Mouse (Mus musculus) midbrain, embryonic 10.5 days (tissue): ENCODE measurements around the gene Tnfrsf13c. TPM values are rescaled to one million over a fixed set of nuclear protein-coding genes. Genes with fewer than 3 reads are reported as not detected.
"Not testable (repeated sequence)": the region's sequence is repeated elsewhere in the genome, so short reads cannot be mapped to it uniquely, and the experiment has no call there.

Source experiments
- DNase-seq: peaks from one replicate; pipeline ENCODE4 v3.0.0-alpha.2; 2017; ENCODE audit warnings: low spot score
- H3K27ac ChIP-seq: fragments of 300-500 bp; sonication (generic); replicated peaks from 2 replicates; pipeline ENCODE4 v1.5.1; 2016; ENCODE audit warnings: mild to moderate bottlenecking
- H3K27me3 ChIP-seq: fragments of 300-500 bp; sonication (generic); 2 replicates; pipeline ENCODE4 v1.6.1; 2016; ENCODE audit warnings: low read depth, mild to moderate bottlenecking; ENCODE audit not compliant: poor library complexity, severe bottlenecking
- H3K36me3 ChIP-seq: fragments of 300-500 bp; sonication (generic); 2 replicates; pipeline ENCODE4 v1.6.1; 2016; ENCODE audit warnings: mild to moderate bottlenecking, moderate library complexity
- H3K4me1 ChIP-seq: fragments of 300-500 bp; sonication (generic); 2 replicates; pipeline ENCODE4 v1.6.1; 2016
- H3K4me3 ChIP-seq: fragments of 300-500 bp; sonication (generic); 2 replicates; pipeline ENCODE4 v1.5.1; 2016; ENCODE audit warnings: mild to moderate bottlenecking, moderate library complexity
- H3K9me3 ChIP-seq: fragments of 300-500 bp; sonication (generic); replicated peaks from 2 replicates; pipeline ENCODE4 v1.6.1; 2016; ENCODE audit warnings: mild to moderate bottlenecking
- WGBS: fragments of 180-500 bp; shearing (Covaris S2); methylation state at CpG from one replicate; pipeline ENCODE4 v1.1.7; 2016; 5-methylcytosine and 5-hydroxymethylcytosine counted together
- polyA plus RNA-seq: library from polyadenylated mRNA; unstranded; fragments of >200 nt; fragmentation: Nextera tagmentation; extraction: Ambion mirVana; gene quantifications from 2 replicates; pipeline ENCODE4 v1.2.1, GENCODE M21; 2016

The Tnfrsf13c gene
- polyA plus RNA-seq, 1 experiment from 2014 or later: 0.07 TPM

DNA sequence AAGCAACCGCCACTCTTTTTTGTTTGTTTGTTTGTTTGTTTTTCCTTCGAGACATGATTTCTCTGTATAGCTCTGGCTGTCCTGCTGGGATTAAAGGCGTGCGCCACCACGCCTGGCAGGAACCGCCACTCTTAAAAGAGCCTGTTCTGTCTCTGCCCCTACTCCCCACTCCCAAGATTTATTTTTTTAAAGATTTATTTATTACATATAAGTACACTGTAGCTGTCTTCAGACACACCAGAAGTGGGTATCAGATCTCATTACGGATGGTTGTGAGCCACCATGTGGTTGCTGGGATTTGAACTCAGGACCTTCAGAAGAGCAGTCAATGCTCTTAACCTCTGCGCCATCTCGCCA, 20.6 kb upstream of the Tnfrsf13c start:
- WGBS: 24% methylated on average over 9 of the region's 9 CpGs
- H3K36me3 ChIP-seq, H3K27me3 ChIP-seq, H3K9me3 ChIP-seq, DNase-seq: not testable (repeated sequence)
- Histone ChIP-seq H3K27ac (peak overlapping the region; percentile 93), H3K4me1 (peaks cover 14% of the 10 kb centered on the region), H3K4me3 (peak overlapping the region; percentile 69)

DNA sequence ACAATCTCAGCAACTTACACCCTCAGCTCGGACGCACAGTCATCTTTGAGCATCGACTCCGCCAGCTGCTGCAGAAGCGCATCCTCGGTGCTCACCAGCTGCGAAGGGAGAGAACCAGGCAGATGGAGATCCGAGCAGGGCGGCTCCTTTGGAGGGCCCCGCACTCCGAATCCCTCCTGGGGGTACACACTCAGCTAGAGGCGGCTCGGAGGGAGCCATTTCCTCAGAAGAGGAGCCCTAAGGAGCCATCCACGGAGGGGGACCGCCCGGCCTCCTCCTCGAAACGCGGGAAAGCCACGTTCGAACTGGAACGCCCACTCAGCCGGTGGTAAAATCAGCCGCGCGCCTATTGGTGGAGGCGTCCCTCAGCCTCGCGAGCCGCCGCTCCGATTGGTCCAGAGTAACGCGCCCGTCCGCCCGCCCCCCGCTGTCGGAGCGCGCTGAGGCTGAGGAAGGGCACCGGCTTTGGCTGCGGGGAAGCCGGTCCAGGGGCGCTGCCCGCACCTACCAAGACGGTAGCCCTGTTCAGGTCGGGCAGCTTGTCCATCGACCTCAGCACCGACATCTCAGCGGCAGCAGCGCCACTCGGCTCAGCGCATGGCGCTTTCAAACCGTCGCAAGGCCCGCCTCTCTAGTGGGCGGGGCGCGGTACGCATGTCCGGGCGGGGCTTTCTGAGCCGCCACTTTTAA, 20.1 kb upstream of the Tnfrsf13c start, which contains the start of gene Cenpm:
TSS of gene Cenpm (minus strand) at position 634 of the 690 bp plus-strand sequence.
- Histone ChIP-seq H3K9me3 (no peaks in the 10 kb centered on the region), H3K27ac (peak within 1 kb of the TSS; percentile 93), H3K4me3 (peak within 1 kb of the TSS; percentile 69), H3K27me3 (no peaks in the 10 kb centered on the region; the same call in 1 of the 2 replicates), H3K4me1 (peaks cover 14% of the 10 kb centered on the region), H3K36me3 (peaks cover 10% of the 10 kb centered on the region)
- DNase-seq: peak; percentile 94
- WGBS: under 1% methylated on average over 65 of the region's 65 CpGs

DNA sequence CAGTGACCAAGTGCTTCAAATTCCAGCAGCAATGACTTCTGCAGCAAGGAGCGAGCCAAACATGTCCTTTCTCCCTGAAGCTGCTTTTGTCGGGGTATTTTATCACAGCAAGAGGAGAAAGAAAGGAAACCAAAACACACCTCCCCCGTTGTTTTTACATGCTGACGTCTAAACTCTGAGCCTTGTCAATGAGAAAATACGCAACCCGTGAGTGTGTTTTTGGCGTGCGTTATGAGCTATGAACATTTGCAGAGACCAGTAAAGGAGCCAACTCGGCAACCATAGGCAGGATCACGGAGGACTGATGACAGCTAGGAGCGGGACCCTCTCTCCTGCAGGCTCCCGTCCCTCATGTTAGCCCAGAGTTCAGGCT, 19.6 kb upstream of the Tnfrsf13c start:
- peak overlapping the region; percentile 93 for H3K27ac ChIP-seq
- WGBS: 10% methylated on average over 12 of the region's 12 CpGs

DNA sequence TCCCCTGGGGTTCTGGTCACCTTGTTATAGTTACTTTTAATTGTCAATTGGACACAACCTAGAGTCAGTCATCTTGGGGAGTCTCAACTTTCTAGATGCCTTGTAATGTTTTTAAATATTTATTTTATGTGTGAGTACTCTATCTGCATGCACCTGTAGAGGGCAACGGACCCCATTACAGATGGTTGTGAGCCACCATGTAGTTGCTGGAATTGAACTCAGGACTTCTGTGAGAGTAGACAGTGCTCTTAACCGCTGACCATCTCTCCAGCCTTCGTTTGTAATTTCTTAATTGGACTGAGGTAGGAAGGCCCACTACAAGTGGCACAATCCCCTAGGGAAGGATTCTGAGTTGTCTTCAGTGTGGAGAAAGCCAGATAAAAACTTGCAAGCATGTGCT, 19.1 kb upstream of the Tnfrsf13c start:
- no peak for DNase-seq
- peak overlapping the region; percentile 69 for H3K4me3 ChIP-seq
- WGBS: 84% methylated on average over 3 of the region's 3 CpGs
- H3K4me1 ChIP-seq: peaks cover 14% of the 10 kb centered on the region
- peak overlapping the region; percentile 93 for H3K27ac ChIP-seq
- H3K36me3 ChIP-seq: peaks cover 20% of the 10 kb centered on the region
- no peaks in the 10 kb centered on the region; the same call in 1 of the 2 replicates for H3K27me3 ChIP-seq
- H3K9me3 ChIP-seq: no peaks in the 10 kb centered on the region

More for the DNA sequence above, 19.6 kb upstream of the Tnfrsf13c start:
- H3K27me3 ChIP-seq: no peaks in the 10 kb centered on the region; the same call in 1 of the 2 replicates
- no peaks in the 10 kb centered on the region for H3K9me3 ChIP-seq
- peaks cover 14% of the 10 kb centered on the region for H3K4me1 ChIP-seq
- peak overlapping the region; percentile 69 for H3K4me3 ChIP-seq
- DNase-seq: no peak
- H3K36me3 ChIP-seq: peaks cover 15% of the 10 kb centered on the region

DNA sequence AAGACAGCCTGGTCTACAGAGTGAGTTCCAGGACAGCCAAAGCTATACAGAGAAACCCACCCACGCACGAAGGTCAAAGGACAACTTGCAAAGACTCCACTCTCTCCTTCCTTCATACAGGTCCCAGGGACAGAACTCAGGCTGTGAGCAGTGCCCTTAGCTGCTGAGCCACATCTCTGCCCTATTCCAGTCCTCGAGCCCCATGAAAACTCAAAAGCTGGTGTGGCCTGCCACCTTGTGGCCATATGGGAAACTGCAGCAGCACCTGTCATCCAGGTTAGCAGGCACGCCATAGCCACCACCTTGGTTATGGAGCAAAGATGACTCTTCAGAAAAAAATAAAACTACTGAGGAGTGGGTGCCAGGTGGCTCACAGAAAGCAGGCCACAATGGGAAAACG, 12.4 kb upstream of the Tnfrsf13c start:
- whole genome bisulfite sequencing: 20% methylated on average over 5 of the region's 5 CpGs
- Histone ChIP-seq H3K4me3 (no peak overlapping the region), H3K36me3 (peaks cover 51% of the 10 kb centered on the region), H3K27ac (no peak overlapping the region), H3K4me1 (no peaks in the 10 kb centered on the region; the same call in 1 of the 2 replicates), H3K9me3 (no peaks in the 10 kb centered on the region), H3K27me3 (no peaks in the 10 kb centered on the region)
- DNase-seq: peak; percentile 84

DNA sequence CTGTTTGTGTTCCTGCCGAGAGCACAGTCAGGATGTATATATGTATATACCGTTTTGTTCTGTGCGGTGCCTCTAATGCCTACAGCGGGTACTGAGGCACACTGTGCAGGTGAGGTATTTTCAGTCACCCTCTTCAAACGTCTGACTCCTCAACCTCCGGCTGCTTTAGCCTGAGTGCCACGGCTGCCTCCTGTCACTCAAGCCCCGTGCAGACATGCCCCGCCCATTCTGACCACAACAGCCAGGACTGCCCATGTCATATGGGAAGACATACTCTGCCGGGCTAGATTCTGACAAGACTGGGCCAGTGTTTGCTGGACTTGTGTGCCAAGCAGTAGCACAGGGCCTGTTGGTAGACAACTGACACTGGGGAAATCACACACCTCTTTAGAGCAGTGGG, 11.5 kb upstream of the Tnfrsf13c start:
- 76% methylated on average over 10 of the region's 10 CpGs for WGBS
- DNase-seq: no peak
- H3K36me3 ChIP-seq: peaks cover 49% of the 10 kb centered on the region

DNA sequence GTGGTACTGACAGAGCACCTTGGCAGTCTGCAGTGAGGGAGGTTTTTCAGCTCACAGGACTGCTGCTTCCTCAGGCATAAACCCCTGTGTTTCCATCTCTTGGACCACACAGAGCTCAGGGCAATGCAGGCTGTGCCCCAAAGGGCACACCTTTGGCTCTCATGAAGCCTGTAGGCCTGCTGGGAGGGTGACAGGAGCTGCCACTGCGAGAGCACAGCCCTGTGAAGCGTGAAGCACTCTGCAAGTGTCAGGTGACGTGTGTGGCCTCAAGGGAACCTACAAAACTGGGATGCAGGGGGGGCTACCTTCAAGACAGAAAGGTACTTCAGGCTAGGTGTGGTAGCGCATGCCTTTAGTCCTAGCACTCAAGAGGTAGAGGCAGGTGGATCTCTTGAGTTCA, 8.5 kb upstream of the Tnfrsf13c start:
- no peaks in the 10 kb centered on the region for H3K27me3 ChIP-seq
- WGBS: 75% methylated on average over 4 of the region's 4 CpGs
- no peak overlapping the region for H3K4me3 ChIP-seq
- no peak for DNase-seq
- no peaks in the 10 kb centered on the region for H3K9me3 ChIP-seq
- H3K4me1 ChIP-seq: peaks cover 15% of the 10 kb centered on the region
- H3K36me3 ChIP-seq: peaks cover 25% of the 10 kb centered on the region
- no peak overlapping the region for H3K27ac ChIP-seq

More for the DNA sequence above, 11.5 kb upstream of the Tnfrsf13c start:
- no peaks in the 10 kb centered on the region for H3K9me3 ChIP-seq
- H3K27me3 ChIP-seq: no peaks in the 10 kb centered on the region
- H3K27ac ChIP-seq: no peak overlapping the region
- H3K4me3 ChIP-seq: no peak overlapping the region
- no peaks in the 10 kb centered on the region; the same call in 1 of the 2 replicates for H3K4me1 ChIP-seq

DNA sequence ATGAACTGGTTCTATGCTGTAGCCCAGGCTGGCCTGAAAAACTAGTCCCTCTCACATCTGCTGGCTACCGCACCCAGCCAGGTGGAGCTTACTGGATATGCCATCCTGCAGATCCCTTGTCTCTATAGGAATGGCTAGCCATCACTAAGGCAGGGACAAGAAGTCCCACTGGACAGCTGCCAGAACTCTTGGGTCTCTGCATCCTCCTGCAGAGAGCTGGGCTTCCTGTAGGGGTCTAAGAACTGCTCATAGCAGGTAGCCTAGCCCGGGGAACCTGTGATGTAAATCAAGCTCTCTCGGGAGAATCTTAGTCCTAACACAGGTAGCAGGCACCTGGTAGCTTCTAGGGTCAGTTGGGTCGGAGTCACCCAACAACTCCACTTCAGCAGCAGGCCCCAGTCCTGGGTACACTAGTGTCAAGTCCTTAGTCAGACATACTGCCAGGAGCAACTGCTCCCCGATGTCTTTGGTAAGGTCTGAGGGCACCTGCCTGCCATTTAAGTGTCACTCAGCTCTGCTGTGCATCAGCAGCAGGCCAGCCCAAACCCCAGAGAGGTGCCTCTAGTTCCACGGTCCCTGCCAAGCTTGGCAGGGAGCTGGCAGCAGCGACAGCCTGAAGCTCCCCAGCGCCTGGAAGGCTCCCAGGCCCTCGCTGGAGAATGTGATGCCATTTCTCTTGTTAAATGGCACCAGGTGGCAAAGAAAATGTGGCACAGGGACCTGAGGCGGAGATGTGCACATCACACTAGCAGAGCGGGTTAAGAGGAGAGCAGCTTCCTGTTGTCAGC, 7.6 kb upstream of the Tnfrsf13c start:
- no peak for DNase-seq
- 0 out of 2 replicates have a peak, but pooled peaks cover under 1% of the 10 kb centered on the region for H3K27me3 ChIP-seq
- WGBS: 67% methylated on average over 11 of the region's 11 CpGs

DNA sequence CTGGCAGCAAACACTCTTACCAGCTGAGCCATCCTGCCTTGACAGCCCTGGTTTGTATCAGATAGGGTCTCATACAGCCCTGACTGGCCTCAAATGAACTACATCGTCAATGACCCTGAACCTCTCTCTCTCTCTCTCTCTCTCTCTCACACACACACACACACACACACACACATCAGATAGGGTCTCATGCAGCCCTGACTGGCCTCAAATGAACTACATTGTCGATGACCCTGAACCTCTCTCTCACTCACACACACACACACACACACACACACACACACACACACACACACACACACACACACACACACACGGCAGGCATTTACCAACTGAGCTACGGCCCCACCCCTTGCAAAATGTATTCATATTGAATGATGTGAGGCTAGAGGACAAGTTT, 6.9 kb upstream of the Tnfrsf13c start:
- peaks cover 15% of the 10 kb centered on the region for H3K4me1 ChIP-seq
- peaks cover 8% of the 10 kb centered on the region for H3K27me3 ChIP-seq
- H3K36me3 ChIP-seq: peaks cover 24% of the 10 kb centered on the region
- no peak overlapping the region for H3K4me3 ChIP-seq
- no peak for DNase-seq
- WGBS: 88% methylated on average over 4 of the region's 4 CpGs
- no peaks in the 10 kb centered on the region for H3K9me3 ChIP-seq
- no peak overlapping the region for H3K27ac ChIP-seq

More for the DNA sequence above, 7.6 kb upstream of the Tnfrsf13c start:
- no peak overlapping the region for H3K27ac ChIP-seq
- peaks cover 24% of the 10 kb centered on the region for H3K36me3 ChIP-seq
- no peak overlapping the region for H3K4me3 ChIP-seq
- H3K4me1 ChIP-seq: peaks cover 15% of the 10 kb centered on the region
- no peaks in the 10 kb centered on the region for H3K9me3 ChIP-seq

DNA sequence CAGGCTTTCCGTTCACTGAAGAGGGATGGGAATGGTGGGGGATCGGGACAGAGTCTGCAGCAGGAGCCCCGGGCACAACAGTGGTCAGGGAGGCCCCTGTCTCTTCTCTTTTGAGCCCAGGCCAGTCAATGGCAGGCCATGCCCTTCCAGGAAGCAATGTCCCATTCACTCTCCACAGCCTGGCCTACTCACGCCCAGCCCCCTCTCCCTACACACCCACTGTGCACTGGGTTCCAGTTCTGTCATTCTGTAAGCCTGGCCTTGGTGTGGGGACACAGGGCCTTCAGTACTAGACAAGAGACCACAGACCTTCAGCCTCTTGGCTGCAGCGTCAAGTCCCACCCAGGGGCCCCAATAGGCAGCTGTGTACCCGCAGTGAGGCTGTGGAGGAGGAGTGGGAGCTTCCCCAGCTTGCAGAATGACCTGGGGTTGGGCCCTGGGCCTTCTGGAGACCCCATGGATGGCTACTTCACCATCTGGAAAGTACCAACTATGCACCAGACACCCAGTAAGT, 6.0 kb upstream of the Tnfrsf13c start:
- DNase-seq: no peak
- H3K27ac ChIP-seq: peak overlapping the region; percentile 58
- WGBS: 73% methylated on average over 6 of the region's 6 CpGs
- H3K36me3 ChIP-seq: peaks cover 24% of the 10 kb centered on the region
- H3K4me1 ChIP-seq: peaks cover 17% of the 10 kb centered on the region
- H3K4me3 ChIP-seq: no peak overlapping the region
- H3K27me3 ChIP-seq: peaks cover 17% of the 10 kb centered on the region
- H3K9me3 ChIP-seq: no peaks in the 10 kb centered on the region

GRCm38 (mm10) chr15:82229542-82230045, 5.4 kb upstream of the Tnfrsf13c start:
- peaks cover 23% of the 10 kb centered on the region for H3K4me1 ChIP-seq
- H3K27me3 ChIP-seq: peaks cover 23% of the 10 kb centered on the region
- DNase-seq: no peak
- H3K4me3 ChIP-seq: no peak overlapping the region
- H3K36me3 ChIP-seq: peaks cover 21% of the 10 kb centered on the region
- 47% methylated on average over 11 of the region's 11 CpGs for WGBS
- H3K27ac ChIP-seq: peak overlapping the region; percentile 58
- no peaks in the 10 kb centered on the region for H3K9me3 ChIP-seq

DNA sequence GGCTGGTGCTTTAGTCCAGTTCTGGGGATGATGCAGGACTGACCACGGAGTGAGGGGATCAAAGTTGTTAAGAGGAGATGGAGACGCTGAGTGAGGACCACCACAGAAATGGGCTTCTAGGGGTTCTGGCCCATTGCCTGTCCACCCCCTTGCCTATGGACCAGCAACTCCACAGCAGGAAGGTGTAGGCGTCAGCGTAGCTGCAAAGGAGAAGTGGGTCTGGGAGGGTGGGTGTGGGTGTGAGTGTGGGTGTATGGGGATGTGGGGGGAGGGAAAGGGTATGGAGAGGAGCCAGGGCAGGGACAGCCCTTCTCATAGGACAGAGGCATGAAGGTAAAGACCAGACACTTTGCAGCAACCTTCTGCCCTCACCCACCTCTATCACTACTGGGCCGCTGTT, 1.6 kb upstream of the Tnfrsf13c start:
- H3K27ac ChIP-seq: no peak overlapping the region
- H3K9me3 ChIP-seq: no peaks in the 10 kb centered on the region
- H3K4me1 ChIP-seq: peaks cover 47% of the 10 kb centered on the region
- no peak overlapping the region for H3K4me3 ChIP-seq
- peaks cover 60% of the 10 kb centered on the region for H3K27me3 ChIP-seq
- DNase-seq: no peak
- 90% methylated on average over 5 of the region's 5 CpGs for WGBS
- no peaks in the 10 kb centered on the region for H3K36me3 ChIP-seq
